Mouse (Mus musculus): ENCODE measurements around the gene Pus3.

DNA sequence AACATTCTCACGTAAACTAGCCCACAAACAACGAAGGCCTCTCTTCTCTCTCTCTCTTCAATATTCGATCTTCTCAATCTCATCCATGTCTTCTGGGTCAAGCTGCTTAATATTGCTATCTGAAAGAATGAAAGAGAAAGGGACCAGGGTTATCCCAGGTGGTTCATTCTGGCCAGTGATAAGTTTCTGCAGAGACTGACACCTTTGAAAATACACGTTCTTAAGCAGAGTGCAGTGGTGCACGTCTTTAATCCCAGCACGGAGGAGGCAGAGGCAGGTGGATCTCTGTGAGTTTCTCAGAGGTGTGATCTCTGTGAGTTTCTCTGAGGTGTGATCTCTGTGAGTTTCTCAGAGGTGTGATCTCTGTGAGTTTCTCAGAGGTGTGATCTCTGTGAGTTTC is 16.5 kb upstream of the Pus3 start:
- TF ChIP-seq CTCF (IDR thresholded peaks at IDR 0.05; ENCODE audit: low read depth) (no peak), EP300 (optimal IDR thresholded peaks at IDR 0.05) (no peak)
